Mouse (Mus musculus) c-Kit-negative CD71-positive TER-119-positive erythroid progenitor cells, embryonic 14.5 days (primary cell): ENCODE results near the gene Tubd1.
A peak's percentile ranks its signal among the peaks of the same experiment; 100 is the strongest.

ENCODE experiments used
- DNase-seq: peaks from one replicate; pipeline ENCODE4 v3.0.0-alpha.2; 2013; ENCODE audit warnings: low read depth, low spot score

The Tubd1 gene

DNA sequence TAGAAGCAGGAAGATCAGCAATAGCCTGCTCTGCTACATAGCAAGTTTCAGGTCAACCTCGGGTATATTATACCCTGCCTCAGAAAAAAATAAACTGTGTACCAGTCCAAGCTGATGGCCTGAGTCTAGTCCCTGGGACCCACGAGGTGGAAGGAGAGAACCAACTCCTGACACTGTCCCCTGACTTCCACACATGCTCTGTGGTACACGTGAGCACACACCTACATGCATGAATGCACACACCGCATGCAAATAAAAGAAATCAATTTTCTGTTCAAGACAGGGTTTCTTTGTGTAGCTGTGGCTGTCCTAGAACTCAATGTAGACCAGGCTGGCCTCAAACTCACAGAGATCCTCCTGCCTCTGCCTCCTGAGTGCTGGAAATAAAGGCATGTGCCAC lies 13.5 kb downstream of the Tubd1 start:
- DNase-seq: no peak

DNA sequence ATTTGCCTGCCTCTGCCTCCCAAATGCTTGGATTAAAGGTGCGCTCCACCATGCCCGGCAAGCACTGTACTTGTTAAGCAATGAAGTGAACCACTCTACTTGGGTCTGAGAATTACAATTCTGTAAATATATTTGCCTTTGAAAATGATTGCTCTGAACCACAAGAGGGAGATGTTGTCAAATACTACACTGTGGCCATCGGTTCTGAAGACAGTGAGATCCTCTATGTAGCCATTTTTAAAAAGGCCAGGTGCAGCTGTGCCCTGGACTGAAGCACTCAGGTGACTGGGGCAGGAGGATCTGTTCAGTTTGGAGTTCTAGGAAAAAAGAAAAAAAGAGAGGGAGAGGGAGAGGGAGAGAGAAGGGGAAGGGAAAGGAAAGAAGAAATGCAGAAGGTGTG lies 23.6 kb downstream of the Tubd1 start:
- DNase-seq: peak; percentile 38

GRCm38 (mm10) chr11:86570261-86570746 lies 25.5 kb downstream of the Tubd1 start:
- no peak for DNase-seq

DNA sequence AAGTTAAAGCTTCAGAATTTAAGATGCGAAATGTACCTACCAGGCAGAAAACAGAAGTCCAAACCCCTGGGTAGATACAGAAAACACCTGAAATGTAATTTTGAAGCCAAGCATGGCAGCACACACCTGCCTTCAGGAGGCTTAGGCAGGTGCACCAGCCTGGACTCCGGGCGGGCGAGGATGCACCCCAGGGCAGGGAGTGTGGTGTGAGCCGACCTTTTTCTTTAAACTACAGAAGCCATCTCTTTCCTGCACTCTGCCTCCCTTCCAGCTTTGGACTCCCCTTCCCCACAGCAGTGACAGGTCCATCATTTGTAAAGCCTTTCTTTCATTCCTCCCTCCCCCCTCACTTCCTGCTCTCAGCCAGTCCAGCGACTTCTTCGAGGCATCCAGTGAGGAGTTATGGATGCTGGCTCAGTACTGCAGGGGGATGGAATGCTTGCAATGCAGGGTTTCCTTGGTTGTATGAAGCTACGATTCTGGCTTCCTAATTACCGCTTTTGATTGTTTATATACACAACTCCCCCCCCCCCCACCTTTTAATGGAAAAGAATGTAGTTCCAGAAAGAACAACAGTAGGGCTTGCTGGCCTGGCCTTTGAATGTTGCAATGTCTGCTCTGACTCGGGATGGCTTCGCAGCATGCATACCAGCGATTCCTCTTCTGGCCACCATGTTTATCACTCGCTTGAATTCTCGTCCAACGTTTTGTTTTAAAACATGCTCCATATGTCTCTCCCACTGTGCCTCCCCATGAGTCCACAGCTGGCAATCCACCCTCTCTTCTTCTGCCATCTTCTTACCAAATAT lies 26.5 kb downstream of the Tubd1 start:
- DNase-seq: no peak

- DNase-seq: no peak
These were observed 27.1 kb downstream of the Tubd1 start for GRCm38 (mm10) chr11:86571871-86572270.

DNA sequence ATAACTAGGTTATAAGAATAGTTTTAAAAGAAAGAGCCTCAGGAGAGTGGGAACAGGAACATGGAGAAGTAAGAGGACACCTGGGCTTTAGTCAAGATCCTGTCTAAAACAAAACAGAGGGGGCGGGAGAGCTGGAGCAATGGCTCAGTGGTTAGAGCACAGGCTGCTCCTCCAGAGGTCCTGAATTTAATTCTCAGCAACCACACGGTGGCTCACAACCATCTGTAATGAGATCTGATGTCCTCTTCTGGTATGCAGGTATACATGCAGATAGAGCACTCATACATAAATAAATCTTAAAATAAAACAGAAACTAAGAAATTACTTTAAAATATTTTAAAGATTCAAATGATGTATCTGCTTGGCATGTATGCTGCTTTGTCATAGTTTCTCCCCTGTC lies 27.8 kb downstream of the Tubd1 start:
- no peak for DNase-seq

DNA sequence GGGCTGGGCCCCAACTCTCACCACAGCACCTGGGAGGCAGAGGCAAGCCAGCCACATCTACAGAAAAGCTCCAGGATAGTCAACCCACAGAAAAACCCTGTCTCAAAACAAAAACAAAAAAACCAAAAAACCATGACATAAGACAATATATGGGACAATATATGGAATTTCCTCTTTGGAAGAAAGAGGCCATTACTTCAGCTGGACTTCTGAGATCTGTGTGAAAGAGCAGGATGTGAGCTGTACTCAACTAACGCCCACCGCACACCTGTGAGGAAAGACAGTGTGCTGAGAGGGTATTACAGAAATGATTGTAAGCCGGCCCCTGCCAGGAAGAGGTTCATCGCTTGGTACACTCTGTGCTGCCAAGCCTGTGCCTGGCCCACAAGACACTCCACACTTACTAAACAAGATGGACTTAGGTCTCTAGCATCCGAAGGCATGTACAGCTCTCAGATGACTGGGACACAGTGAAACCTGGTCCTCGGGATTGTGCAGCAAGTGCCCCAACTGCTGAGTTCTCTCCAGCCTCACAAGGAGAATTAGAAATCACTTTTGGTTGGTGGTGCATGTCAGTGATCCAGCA lies 28.9 kb downstream of the Tubd1 start:
- DNase-seq: no peak

GRCm38 (mm10) chr11:86574408-86574807 lies 29.6 kb downstream of the Tubd1 start:
- no peak for DNase-seq

- DNase-seq: no peak
These were observed 31.0 kb downstream of the Tubd1 start for GRCm38 (mm10) chr11:86575632-86576378.

DNA sequence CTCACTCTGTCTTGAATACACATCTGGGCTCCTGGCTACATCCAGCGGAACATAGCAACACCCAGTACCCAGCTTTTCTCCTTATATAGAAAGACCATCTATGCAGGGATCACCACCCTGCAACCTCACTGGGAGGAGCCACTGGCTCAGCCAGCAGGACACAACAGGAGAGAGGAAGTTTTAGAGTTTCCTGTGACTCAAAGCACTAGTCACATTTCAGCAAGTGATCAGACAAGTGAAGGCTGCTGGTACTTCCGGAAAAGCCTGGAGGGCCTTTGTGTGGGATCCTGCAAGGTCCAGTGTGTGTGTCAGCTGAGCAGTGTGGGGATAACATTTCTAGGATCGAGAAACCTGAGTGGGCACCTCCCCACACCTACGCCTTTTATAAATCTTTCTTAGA lies 32.4 kb downstream of the Tubd1 start:
- DNase-seq: no peak

DNA sequence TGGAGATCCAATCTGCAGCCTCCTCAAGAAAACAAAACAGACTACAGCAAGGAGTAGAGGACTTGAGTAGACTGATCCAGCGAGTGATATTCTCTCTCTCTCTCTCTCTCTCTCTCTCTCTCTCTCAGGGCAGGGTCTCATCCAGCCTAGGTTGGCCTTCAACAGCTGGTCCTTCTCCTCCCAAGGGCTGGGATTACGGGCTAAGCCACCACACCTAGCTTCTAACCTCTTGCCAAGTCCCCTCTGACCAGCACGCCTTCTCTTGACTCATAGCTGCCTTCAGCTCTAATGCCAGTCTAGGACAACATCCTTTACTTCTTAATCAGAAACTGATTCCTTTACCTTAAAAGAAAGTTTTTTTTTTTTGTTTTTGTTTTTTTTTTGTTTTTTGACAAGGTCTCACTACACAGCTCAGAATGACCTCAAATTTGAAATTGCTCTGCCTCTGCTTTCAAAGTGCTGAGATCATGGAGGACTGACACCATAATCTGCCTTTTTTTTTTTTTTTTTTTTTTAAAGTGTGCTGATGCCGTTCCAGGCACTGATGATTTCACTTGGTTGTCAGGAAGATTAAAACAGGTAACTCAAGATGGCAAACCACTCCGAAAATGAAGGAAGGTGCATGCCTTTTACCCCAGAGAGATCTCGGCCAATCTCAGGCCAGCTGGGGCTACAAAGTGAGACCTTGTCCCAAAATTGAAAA lies 33.5 kb downstream of the Tubd1 start:
- no peak for DNase-seq

GRCm38 (mm10) chr11:86578809-86579730 lies 34.3 kb downstream of the Tubd1 start:
- no peak for DNase-seq

- DNase-seq: no peak
These were observed 35.0 kb downstream of the Tubd1 start for GRCm38 (mm10) chr11:86579731-86580318.

GRCm38 (mm10) chr11:86580319-86581113 lies 35.7 kb downstream of the Tubd1 start:
- DNase-seq: no peak

DNA sequence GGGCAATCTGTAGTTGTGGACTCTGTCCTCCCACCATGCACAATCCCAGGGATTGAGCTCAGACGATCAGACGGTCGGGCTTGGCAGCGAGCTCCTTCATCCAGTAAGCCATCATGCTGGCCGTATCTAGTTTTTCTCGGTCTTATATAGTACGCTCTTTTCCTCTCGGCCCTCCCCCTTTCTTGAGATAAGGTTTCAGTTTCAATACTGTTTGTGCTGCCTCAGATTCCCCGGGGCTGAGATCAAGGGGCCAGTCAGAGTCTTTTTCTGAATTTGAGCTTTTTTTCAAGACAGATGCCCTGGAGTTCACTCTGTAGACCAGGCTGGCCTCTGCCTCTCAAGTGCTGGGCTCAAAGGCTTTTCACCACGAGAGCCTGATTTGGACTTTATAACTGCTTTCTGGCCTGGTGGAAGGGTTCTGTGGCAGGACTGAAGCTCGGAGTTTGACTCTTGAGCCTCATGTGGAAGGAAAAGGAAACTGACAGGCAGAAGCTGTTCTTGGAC lies 36.5 kb downstream of the Tubd1 start:
- DNase-seq: peak; percentile 50

- no peak for DNase-seq
These were observed 37.3 kb downstream of the Tubd1 start for GRCm38 (mm10) chr11:86581943-86582542.

- no peak for DNase-seq
These were observed 37.9 kb downstream of the Tubd1 start for GRCm38 (mm10) chr11:86582543-86583260.

DNA sequence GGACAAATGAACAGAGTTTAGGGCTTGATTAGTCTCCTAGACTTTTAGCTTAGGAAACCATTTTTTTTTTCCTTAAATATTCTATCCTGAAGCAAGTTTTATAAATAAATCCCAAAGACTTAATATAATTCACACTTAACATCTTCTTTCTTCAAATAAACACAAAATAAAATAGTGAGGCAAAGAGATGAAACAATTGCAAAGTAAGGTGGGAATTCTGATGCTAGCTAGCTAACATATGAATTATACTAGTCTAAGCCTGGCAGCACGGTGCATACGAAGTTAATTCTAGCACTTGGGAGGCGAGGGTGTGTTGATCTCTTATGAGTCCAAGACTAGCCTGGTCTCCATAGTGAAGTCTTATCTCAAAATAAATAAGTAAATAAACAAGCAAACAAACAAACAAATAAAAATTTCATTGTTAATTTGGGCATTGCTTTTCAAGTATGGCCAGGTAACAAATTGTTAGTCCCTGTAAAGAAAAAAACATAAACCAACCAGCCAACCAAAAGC lies 38.6 kb downstream of the Tubd1 start:
- DNase-seq: no peak
